Mouse (Mus musculus): ENCODE measurements around the gene Mrps15. TPM values are rescaled to one million over a fixed set of nuclear protein-coding genes. Genes with fewer than 3 reads are reported as not detected.

The Mrps15 gene
- polyA plus RNA-seq, 1 experiment = 86.8 TPM

GRCm38 (mm10) chr4:126065241-126065640 lies 18.5 kb downstream of the Mrps15 start:
- Histone ChIP-seq H3K27me3 (ENCODE audit: control insufficient read depth, insufficient read depth, insufficient read length) (no peaks in the 10 kb centered on the region), H3K79me2 (ENCODE audit: control insufficient read depth, insufficient read depth) (no peaks in the 10 kb centered on the region), H3K4me3 (no peak overlapping the region), H3ac (ENCODE audit: control insufficient read depth, insufficient read length) (no peak overlapping the region), H3K36me3 (ENCODE audit: control insufficient read depth, insufficient read depth) (no peaks in the 10 kb centered on the region), H3K4me2 (ENCODE audit: low read depth) (no peak overlapping the region)
- no peak for TF ChIP-seq POLR2A (IDR thresholded peaks at IDR 0.05; ENCODE audit: insufficient read length, low read depth)
- no peak for TF ChIP-seq USF1 (IDR thresholded peaks at IDR 0.05; ENCODE audit: low read depth)
- no peak for TF ChIP-seq MYOG (IDR thresholded peaks at IDR 0.05; ENCODE audit: control insufficient read depth in 1 of 3, insufficient read depth in 1 of 3, insufficient read length in 2 of 3, low read depth in 2 of 3)
- TF ChIP-seq TCF12 (IDR thresholded peaks at IDR 0.05; ENCODE audit: insufficient read depth, poor library complexity, severe bottlenecking) = no peak
- TF ChIP-seq CEBPB (IDR thresholded peaks at IDR 0.05; ENCODE audit: insufficient read depth, poor library complexity, severe bottlenecking) = no peak
- TF ChIP-seq MYOD1 (IDR thresholded peaks at IDR 0.05; ENCODE audit: control insufficient read depth in 1 of 3, insufficient read length in 2 of 3, low read depth in 2 of 3) = no peak
- TF ChIP-seq TCF3 (IDR thresholded peaks at IDR 0.05; ENCODE audit: insufficient read length, low read depth) = no peak
- no peak for TF ChIP-seq REST (IDR thresholded peaks at IDR 0.05; ENCODE audit: insufficient read depth, insufficient read length)
- TF ChIP-seq POLR2AphosphoS2 (IDR thresholded peaks at IDR 0.05; ENCODE audit: insufficient read length, low read depth) = no peak
- TF ChIP-seq E2F4 (IDR thresholded peaks at IDR 0.05; ENCODE audit: insufficient read depth) = no peak
- TF ChIP-seq SRF (IDR thresholded peaks at IDR 0.05; ENCODE audit: control insufficient read depth, insufficient read length, low read depth) = no peak
- TF ChIP-seq MAX (IDR thresholded peaks at IDR 0.05; ENCODE audit: low read depth) = no peak

- Histone ChIP-seq H3K4me2 (ENCODE audit: low read depth) (peak overlapping the region; percentile 15), H3K4me3 (no peak overlapping the region), H3ac (ENCODE audit: control insufficient read depth, insufficient read length) (no peak overlapping the region), H3K36me3 (ENCODE audit: control insufficient read depth, insufficient read depth) (no peaks in the 10 kb centered on the region), H3K27me3 (ENCODE audit: control insufficient read depth, insufficient read depth, insufficient read length) (no peaks in the 10 kb centered on the region), H3K79me2 (ENCODE audit: control insufficient read depth, insufficient read depth) (no peaks in the 10 kb centered on the region)
- no peak for TF ChIP-seq POLR2AphosphoS2 (IDR thresholded peaks at IDR 0.05; ENCODE audit: insufficient read length, low read depth)
- peak in 1 of 3 experiments; percentile 11 for TF ChIP-seq MYOD1 (IDR thresholded peaks at IDR 0.05; ENCODE audit: control insufficient read depth in 1 of 3, insufficient read length in 2 of 3, low read depth in 2 of 3)
- TF ChIP-seq MYOG (IDR thresholded peaks at IDR 0.05; ENCODE audit: control insufficient read depth in 1 of 3, insufficient read depth in 1 of 3, insufficient read length in 2 of 3, low read depth in 2 of 3) = peak in 1 of 3 experiments; percentile 14
These were observed 20.8 kb downstream of the Mrps15 start for GRCm38 (mm10) chr4:126067401-126068077.

DNA sequence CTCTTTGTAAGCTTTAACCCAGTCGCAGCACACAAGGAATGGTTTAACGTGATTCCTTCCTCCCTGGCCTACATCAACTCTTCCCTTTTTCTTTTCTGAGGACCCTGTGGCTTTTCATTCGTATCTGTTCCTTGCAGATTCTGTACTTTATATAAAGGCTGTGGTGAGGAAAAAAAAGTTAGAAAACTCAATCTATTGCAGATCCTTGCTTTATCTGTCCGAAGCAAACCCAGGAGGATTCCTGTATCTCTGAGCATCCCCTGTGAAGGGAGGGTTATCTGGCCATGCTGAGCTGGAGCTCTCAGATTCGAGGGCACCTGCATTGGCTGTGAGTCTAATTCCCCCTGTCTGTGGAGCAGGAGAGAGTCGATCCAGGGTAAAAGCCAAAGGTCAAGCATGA lies 22.1 kb downstream of the Mrps15 start:
- TF ChIP-seq TCF3 (IDR thresholded peaks at IDR 0.05; ENCODE audit: insufficient read length, low read depth) (no peak), USF1 (IDR thresholded peaks at IDR 0.05; ENCODE audit: low read depth) (no peak), REST (IDR thresholded peaks at IDR 0.05; ENCODE audit: insufficient read depth, insufficient read length) (no peak), POLR2A (IDR thresholded peaks at IDR 0.05; ENCODE audit: insufficient read length, low read depth) (no peak), SRF (IDR thresholded peaks at IDR 0.05; ENCODE audit: control insufficient read depth, insufficient read length, low read depth) (no peak), MAX (IDR thresholded peaks at IDR 0.05; ENCODE audit: low read depth) (no peak), E2F4 (IDR thresholded peaks at IDR 0.05; ENCODE audit: insufficient read depth) (no peak), MYOD1 (IDR thresholded peaks at IDR 0.05; ENCODE audit: control insufficient read depth in 1 of 3, insufficient read length in 2 of 3, low read depth in 2 of 3) (no peak), POLR2AphosphoS2 (IDR thresholded peaks at IDR 0.05; ENCODE audit: insufficient read length, low read depth) (no peak), MYOG (IDR thresholded peaks at IDR 0.05; ENCODE audit: control insufficient read depth in 1 of 3, insufficient read depth in 1 of 3, insufficient read length in 2 of 3, low read depth in 2 of 3) (no peak), CEBPB (IDR thresholded peaks at IDR 0.05; ENCODE audit: insufficient read depth, poor library complexity, severe bottlenecking) (no peak), TCF12 (IDR thresholded peaks at IDR 0.05; ENCODE audit: insufficient read depth, poor library complexity, severe bottlenecking) (no peak)
- H3K4me3 ChIP-seq = no peak overlapping the region
- no peak overlapping the region for H3ac ChIP-seq (ENCODE audit: control insufficient read depth, insufficient read length)

GRCm38 (mm10) chr4:126077833-126078232 lies 31.1 kb downstream of the Mrps15 start:
- Histone ChIP-seq H3K27me3 (ENCODE audit: control insufficient read depth, insufficient read depth, insufficient read length) (no peaks in the 10 kb centered on the region), H3K4me3 (no peak overlapping the region), H3K79me2 (ENCODE audit: control insufficient read depth, insufficient read depth) (no peaks in the 10 kb centered on the region), H3K4me2 (ENCODE audit: low read depth) (no peak overlapping the region), H3K36me3 (ENCODE audit: control insufficient read depth, insufficient read depth) (no peaks in the 10 kb centered on the region), H3ac (ENCODE audit: control insufficient read depth, insufficient read length) (no peak overlapping the region)
- TF ChIP-seq TCF3 (IDR thresholded peaks at IDR 0.05; ENCODE audit: insufficient read length, low read depth) (no peak), CEBPB (IDR thresholded peaks at IDR 0.05; ENCODE audit: insufficient read depth, poor library complexity, severe bottlenecking) (no peak), TCF12 (IDR thresholded peaks at IDR 0.05; ENCODE audit: insufficient read depth, poor library complexity, severe bottlenecking) (no peak), POLR2A (IDR thresholded peaks at IDR 0.05; ENCODE audit: insufficient read length, low read depth) (no peak), MYOG (IDR thresholded peaks at IDR 0.05; ENCODE audit: control insufficient read depth in 1 of 3, insufficient read depth in 1 of 3, insufficient read length in 2 of 3, low read depth in 2 of 3) (no peak), REST (IDR thresholded peaks at IDR 0.05; ENCODE audit: insufficient read depth, insufficient read length) (no peak), MAX (IDR thresholded peaks at IDR 0.05; ENCODE audit: low read depth) (no peak), MYOD1 (IDR thresholded peaks at IDR 0.05; ENCODE audit: control insufficient read depth in 1 of 3, insufficient read length in 2 of 3, low read depth in 2 of 3) (no peak), SRF (IDR thresholded peaks at IDR 0.05; ENCODE audit: control insufficient read depth, insufficient read length, low read depth) (no peak)

More for the DNA sequence above, 22.1 kb downstream of the Mrps15 start:
- Histone ChIP-seq H3K36me3 (ENCODE audit: control insufficient read depth, insufficient read depth) (no peaks in the 10 kb centered on the region), H3K27me3 (ENCODE audit: control insufficient read depth, insufficient read depth, insufficient read length) (no peaks in the 10 kb centered on the region), H3K79me2 (ENCODE audit: control insufficient read depth, insufficient read depth) (no peaks in the 10 kb centered on the region), H3K4me2 (ENCODE audit: low read depth) (no peak overlapping the region)

All from myocyte (in vitro differentiated cells).